Mouse (Mus musculus) kidney, adult 2 months (tissue): ENCODE data around the gene Erc2.

Experiments
- CTCF ChIP-seq: fragments of 200-500 bp; conservative IDR thresholded peaks from 2 replicates; pipeline ENCODE4 v1.5.1; 2011; ENCODE audit warnings: low read depth, mild to moderate bottlenecking, control low read depth, low read length, moderate library complexity, mixed read lengths; ENCODE audit not compliant: insufficient read depth, insufficient read length
- POLR2A ChIP-seq: fragments of 200-500 bp; IDR thresholded peaks from one replicate; pipeline ENCODE4 v1.6.1; 2011; ENCODE audit warnings: low read depth, low read length, control low read depth

- TF ChIP-seq POLR2A, result no peak
- TF ChIP-seq CTCF, result no peak
Observed at GRCm38 (mm10) chr14:28165621-28166211, 543.5 kb downstream of the Erc2 start.
